Mouse (Mus musculus): ENCODE data around the gene Iqgap1.

The Iqgap1 gene

DNA sequence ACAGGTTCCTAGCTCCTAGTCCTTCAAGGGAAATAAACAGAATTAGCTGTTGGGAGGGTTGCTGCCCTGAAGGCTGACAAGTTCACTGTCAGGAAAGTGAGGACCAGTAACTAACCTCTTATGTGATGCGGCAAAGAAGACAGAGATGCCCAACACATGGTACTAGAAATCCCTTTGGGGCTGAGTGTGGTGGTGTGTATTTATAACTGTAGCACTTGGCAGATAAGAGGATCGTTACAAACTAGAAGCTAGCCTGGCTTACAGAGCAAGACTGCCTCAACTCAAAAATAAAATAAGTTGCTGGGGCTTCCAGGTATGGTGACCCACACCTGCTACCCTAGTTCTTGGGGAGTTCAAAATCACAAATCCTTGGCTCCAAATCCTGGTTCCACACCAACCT lies 23.5 kb upstream of the Iqgap1 start:
- ChIA-PET POLR2A (interaction anchor here (1.0 to 9.1 kb wide), 22 partner anchors 8 to 119 kb away, joined by 3 to 242 read pairs (median 6); partner anchors contain the start of genes Iqgap1 (in 2 of the 4), Sec11a (in 1 of the 4) and Zscan2 (in 1 of the 4)), CTCF (interaction anchor here (0.6 to 3.2 kb wide), 16 partner anchors 8 to 151 kb away, joined by 3 to 17 read pairs (median 5); no protein-coding TSS in a partner anchor)

DNA sequence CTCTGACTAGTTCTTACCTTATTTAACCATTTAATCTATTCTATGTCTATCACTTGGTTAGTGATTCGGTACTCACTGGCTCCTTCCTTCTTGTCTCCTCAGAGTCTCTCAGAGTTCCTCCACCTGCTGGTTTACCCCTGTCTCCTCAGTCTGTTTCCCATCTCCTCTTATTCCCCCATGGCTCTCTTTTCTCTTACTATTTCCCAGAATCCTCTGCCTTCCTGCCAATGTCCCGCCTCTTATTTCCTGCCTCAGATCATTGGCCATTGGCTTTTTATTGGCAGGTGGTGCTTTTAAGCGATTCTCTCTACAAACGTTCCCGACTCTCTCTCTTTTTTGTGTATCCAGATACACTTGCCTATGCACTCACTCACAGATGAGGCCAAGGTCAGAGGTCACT lies 20.9 kb upstream of the Iqgap1 start:
- ChIA-PET CTCF (interaction anchor here in 3 of 4 experiments (0.7 to 1.9 kb wide), 9 partner anchors 10 to 460 kb away, joined by 3 to 7 read pairs (median 5); partner anchors contain the start of gene Zscan2 (in 1 of the 3)), POLR2A (interaction anchor here (0.5 to 9.1 kb wide), 64 partner anchors 8 to 716 kb away, joined by 3 to 242 read pairs (median 6); partner anchors contain the start of genes Zscan2 (in 3 of the 4), Iqgap1 (in 2 of the 4), Blm (in 1 of the 4) and Crtc3 (in 1 of the 4))

DNA sequence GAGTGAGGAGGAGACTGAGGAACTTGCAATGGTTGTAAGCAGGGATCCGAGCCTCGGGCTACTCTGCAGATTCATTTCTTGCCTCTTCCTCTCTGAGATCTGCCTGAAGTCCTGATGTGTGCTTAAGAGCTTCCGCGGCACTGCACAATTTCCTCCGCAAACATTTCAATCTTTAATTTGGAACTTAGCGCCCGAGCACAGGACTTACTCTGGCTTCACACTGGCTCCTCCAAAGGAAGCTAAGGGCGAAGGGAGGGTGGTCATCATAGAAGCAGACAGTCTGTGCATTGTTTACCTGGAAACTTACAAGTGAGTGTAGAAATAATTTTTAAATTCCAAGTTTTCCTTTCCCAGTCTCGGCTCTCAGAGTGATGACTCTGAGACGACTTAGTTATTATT lies 20.5 kb upstream of the Iqgap1 start:
- ChIA-PET CTCF (interaction anchor here in 3 of 4 experiments (1.2 to 1.9 kb wide), 8 partner anchors 11 to 116 kb away, joined by 3 to 9 read pairs (median 6); partner anchors contain the start of gene Zscan2 (in 1 of the 3)), POLR2A (interaction anchor here (0.5 to 9.1 kb wide), 86 partner anchors 8 to 716 kb away, joined by 3 to 242 read pairs (median 6); partner anchors contain the start of genes Iqgap1 (in 3 of the 4), Zscan2 (in 3 of the 4), Crtc3 (in 2 of the 4) and Blm (in 1 of the 4))

DNA sequence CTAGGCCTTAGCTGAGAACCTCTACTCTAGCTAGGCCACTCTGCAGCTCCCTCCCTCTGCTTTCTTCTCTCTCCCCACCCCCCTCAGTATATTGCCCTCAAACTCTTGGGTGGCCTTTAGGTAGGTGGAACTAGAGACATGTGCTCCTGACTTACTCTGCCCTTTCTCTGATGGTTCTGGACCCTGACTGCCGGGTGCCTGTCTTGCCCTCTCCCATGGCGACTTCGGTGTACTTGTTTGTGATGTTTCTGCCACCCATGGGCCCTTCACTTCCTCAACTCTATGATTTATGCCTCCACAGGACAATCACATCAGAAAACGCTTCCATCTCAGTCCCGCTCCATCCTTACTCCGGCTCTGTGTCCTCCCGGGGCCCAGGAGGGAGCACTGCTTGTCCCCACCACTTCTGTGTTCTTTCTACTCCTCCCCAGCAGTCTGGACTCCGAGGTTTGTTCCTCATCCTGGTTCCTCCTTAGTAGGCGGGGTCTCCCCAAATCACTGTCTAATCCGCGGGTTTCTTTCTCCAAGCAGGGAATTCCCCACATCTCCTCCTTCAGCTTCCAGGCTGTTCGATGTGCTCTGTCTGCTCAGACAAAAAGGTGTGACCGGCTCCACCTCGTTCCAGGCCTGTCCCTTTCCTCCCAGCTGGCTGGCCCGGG lies 20.0 kb upstream of the Iqgap1 start:
- ChIA-PET CTCF (interaction anchor here (0.6 to 1.9 kb wide), 13 partner anchors 11 to 658 kb away, joined by 3 to 9 read pairs (median 6); partner anchors contain the start of gene Zscan2 (in 1 of the 4)), POLR2A (interaction anchor here (0.6 to 9.1 kb wide), 127 partner anchors 9 to 1380 kb away, joined by 3 to 242 read pairs (median 5); partner anchors contain the start of genes Iqgap1 (in 4 of the 4), Zscan2 (in 3 of the 4), Blm (in 2 of the 4) and Crtc3 (in 2 of the 4))

DNA sequence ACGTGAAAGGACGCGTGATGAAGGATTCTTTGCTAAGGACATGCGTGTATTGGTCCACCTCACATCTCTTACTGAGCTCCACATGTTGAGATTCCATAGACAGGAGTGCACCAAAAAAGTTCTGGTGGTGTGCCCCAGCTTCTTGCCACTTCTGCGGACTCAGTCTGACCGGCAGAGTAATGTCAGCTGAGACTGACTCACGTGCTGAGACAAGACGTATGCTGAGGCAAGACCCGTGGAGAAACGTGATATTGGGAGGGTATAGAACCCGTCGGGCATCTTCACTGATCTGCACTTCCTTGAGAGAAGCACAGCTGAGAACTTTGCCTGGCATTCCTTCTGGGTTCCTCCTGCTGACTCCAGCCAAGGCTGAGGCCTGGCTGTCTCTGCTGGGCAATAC lies 18.9 kb upstream of the Iqgap1 start:
- POLR2A ChIA-PET, result interaction anchor here (0.5 to 9.1 kb wide), 124 partner anchors 9 to 820 kb away, joined by 3 to 242 read pairs (median 5); partner anchors contain the start of genes Iqgap1 (in 4 of the 4), Blm (in 2 of the 4), Sec11a (in 2 of the 4) and Wdr73 (in 2 of the 4)
- CTCF ChIA-PET, result interaction anchor here in 3 of 4 experiments (0.9 to 1.6 kb wide), 9 partner anchors 11 to 104 kb away, joined by 3 to 12 read pairs (median 4); no protein-coding TSS in a partner anchor

DNA sequence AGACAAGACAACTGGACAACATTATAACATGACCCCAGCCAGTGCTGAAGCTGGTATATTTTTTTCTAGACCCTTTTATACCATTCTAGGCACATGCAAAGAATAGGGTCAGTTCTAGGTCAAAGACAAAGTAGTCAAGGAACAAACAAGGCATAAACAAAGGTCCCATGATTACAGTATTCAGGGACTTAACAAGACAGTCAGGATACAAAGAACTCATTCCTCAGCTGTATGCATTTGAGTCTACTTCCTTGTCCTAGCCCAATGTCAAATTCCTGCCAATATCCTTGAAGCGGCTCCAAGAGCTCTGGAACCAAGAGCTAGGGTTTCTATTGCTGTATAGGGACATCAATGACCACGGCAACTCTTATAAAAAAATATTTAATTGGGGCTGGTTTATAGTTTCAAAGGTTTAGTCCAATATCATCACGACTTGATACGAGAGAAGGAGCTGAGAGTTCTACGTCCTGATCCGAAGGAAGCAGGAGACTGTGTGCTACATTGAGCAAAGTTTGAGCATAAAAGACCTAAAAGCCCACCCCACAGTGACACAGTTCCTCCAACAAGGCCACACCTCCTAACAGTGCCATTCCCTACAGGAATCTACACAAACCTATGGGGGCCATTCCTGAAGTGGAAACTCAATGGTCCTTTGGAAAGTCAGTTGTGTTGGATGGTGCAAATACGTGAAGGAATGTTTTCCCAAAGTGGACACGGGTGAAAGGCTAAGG lies 18.3 kb upstream of the Iqgap1 start:
- CTCF ChIA-PET, result interaction anchor here in 3 of 4 experiments (0.6 to 1.6 kb wide), 11 partner anchors 10 to 103 kb away, joined by 3 to 12 read pairs (median 4); no protein-coding TSS in a partner anchor
- POLR2A ChIA-PET, result interaction anchor here (0.5 to 9.1 kb wide), 120 partner anchors 8 to 829 kb away, joined by 3 to 242 read pairs (median 5); partner anchors contain the start of genes Iqgap1 (in 4 of the 4), Sec11a (in 2 of the 4), Zfp710 (in 2 of the 4) and Zscan2 (in 2 of the 4)

DNA sequence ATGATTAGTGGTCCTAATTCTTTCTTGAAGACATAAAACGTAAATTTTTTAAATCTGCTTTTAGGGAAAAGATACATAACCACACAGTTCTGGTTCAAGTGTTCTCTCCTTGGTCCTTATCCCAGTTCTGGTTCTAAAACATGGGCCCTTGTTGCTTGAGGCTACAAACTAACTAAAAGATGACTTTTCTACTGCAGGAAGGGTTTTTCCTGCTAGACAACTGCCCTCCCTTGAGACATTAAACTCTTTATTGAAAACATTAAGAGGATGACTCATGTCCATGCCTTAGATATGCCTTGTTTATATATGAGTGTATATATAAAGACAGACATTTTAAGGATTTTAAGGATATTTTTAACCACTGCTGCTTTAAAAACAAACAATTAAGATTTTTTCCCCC lies 17.4 kb upstream of the Iqgap1 start:
- ChIA-PET POLR2A (interaction anchor here (0.7 to 9.1 kb wide), 52 partner anchors 10 to 713 kb away, joined by 3 to 242 read pairs (median 10); partner anchors contain the start of genes Iqgap1 (in 2 of the 4), Zscan2 (in 2 of the 4) and Blm (in 1 of the 4)), CTCF (interaction anchor here in 2 of 4 experiments (0.6 to 1.6 kb wide), 3 partner anchors 10 kb away, joined by 4 to 12 read pairs (median 4); no protein-coding TSS in a partner anchor)

DNA sequence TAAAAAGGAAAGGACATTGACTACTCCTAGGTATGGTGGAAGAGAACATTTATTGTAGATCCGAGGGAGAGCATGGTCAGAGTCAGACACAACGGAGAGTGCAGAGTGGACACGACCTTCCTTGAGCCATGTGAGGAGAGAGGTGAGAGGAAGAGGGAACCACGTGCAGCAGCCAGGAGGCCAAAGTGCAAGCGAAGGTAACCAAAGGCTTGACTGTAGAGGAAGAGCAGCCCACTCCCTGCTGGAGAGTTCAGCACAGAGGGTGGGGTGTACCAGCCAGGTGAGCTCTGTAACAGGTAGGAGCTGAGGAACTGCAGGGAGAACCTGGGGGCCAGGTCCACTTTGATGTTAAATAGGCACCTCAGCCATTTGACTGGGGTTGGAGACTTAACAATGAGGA lies 16.4 kb upstream of the Iqgap1 start:
- CTCF ChIA-PET, result no interaction called here
- POLR2A ChIA-PET, result interaction anchor here in 2 of 4 experiments (0.5 to 1.2 kb wide), 4 partner anchors 8 to 96 kb away, joined by 3 to 6 read pairs (median 4); no protein-coding TSS in a partner anchor

DNA sequence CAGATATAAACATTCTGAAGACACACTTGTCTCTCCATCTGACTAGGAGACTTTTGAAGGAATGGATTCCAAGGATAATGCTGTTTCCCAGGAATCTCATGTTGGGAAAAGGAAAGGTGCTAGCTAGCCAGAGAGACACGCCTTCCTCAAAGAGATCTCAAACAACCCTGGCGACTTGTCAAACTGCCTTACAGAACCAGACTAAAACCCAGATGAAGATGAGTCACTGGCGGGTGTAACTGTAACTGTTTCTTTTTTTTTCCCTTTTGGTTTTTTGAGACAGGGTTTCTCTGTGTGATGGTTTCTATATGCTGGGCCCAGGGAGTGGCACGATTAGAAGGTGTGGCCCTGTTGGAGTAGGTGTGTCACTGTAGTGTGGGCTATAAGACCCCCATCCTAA lies 15.2 kb upstream of the Iqgap1 start:
- ChIA-PET POLR2A (interaction anchor here in 2 of 4 experiments (0.6 to 1.9 kb wide), 9 partner anchors 9 to 305 kb away, joined by 3 to 6 read pairs (median 3); partner anchors contain the start of genes Blm (in 1 of the 2) and Iqgap1 (in 1 of the 2)), CTCF (no interaction called here)

DNA sequence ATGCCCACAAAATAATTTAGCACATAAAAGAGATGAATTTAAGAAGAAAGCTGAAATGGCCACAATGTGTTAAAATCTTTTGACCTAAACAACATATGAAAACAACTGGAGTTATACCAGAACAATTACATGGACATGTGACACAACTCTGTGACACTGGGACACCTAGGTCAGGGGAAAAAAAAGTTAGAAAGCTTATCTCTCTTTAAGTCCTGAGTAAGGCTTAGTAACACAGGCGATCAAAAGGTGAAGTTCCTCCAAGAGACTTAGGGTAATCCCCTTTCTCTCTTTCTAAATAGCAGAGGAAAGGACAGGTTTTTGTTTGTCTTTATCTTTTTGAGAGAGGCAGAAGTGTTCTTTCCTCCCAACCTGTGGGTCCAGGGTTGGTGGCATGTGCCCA lies 14.5 kb upstream of the Iqgap1 start:
- CTCF ChIA-PET, result no interaction called here
- POLR2A ChIA-PET, result interaction anchor here in 2 of 4 experiments (0.6 to 1.9 kb wide), 10 partner anchors 9 to 305 kb away, joined by 3 to 6 read pairs (median 3); partner anchors contain the start of genes Blm (in 1 of the 2) and Iqgap1 (in 1 of the 2)

DNA sequence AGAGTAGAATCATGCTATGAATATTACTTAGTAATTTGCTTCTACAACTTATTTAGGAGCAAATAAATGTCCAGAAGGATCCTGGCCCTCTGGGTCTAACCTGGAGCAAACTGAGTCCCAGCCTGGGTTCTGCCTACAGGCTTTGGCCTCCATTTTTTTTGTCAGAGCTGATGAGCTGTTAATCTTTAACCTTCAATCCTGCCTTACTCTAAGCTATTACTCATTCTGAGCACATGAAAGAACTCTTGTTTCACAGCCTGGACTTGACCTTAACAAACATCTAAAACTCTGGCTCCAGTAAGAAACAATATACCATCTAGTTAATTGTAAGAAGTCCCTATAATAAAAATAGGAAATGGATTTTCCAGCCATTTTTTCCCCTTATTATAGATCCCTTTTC lies 14.0 kb upstream of the Iqgap1 start:
- POLR2A ChIA-PET, result interaction anchor here in 2 of 4 experiments (0.6 to 3.5 kb wide), 9 partner anchors 9 to 304 kb away, joined by 3 to 16 read pairs (median 3); partner anchors contain the start of genes Blm (in 1 of the 2) and Iqgap1 (in 1 of the 2)
- CTCF ChIA-PET, result no interaction called here

DNA sequence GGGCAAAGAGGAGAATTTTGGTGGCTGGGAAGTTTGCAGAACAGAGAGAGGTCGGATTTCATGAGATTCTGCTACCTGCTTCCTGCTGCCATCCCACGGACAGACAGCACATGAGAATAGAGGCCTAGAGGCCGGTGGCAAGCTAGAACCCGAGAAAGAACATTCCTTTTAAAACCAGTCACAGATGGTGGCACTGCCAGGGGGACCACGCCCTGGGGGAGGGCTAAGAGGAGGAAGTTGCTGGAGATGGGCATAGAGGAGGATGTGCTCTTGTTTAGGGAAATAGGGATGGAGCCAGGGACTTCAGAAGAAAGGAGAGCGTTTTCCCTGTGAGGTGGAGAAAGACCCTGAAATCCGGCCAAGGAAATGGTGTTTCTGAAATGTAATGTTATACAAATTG lies 12.5 kb upstream of the Iqgap1 start:
- ChIA-PET POLR2A (interaction anchor here in 3 of 4 experiments (0.6 to 3.5 kb wide), 12 partner anchors 8 to 493 kb away, joined by 3 to 16 read pairs (median 4); partner anchors contain the start of gene Iqgap1 (in 1 of the 3)), CTCF (interaction anchor here in 2 of 4 experiments (0.6 to 0.9 kb wide), 3 partner anchors 10 to 125 kb away, joined by 3 to 4 read pairs (median 3); no protein-coding TSS in a partner anchor)

DNA sequence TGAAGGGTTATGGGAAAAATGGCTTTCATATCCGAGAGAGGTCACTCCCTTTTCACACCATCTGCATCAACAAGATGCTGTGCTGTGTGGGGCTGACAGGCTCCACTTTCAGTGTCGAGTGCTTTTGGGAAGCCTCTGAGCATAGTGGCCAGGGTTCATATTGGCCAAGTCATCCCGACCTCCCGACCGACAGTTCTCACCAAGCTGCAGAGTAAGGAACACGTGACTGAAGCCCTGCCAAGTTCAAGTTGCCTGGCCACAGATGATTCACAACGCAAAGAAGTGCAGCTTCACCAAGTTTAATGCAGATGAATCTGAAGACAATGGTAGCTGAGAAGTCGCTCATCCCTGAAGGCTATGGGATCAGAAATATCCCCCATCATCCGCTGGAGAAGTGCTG lies 12.0 kb upstream of the Iqgap1 start:
- ChIA-PET CTCF (interaction anchor here in 1 of 4 experiments (0.9 kb wide), 1 partner anchor 97 kb away, joined by 3 read pairs; no protein-coding TSS in a partner anchor), POLR2A (interaction anchor here in 3 of 4 experiments (0.7 to 3.5 kb wide), 16 partner anchors 8 to 288 kb away, joined by 3 to 16 read pairs (median 4); partner anchors contain the start of gene Iqgap1 (in 1 of the 3))

DNA sequence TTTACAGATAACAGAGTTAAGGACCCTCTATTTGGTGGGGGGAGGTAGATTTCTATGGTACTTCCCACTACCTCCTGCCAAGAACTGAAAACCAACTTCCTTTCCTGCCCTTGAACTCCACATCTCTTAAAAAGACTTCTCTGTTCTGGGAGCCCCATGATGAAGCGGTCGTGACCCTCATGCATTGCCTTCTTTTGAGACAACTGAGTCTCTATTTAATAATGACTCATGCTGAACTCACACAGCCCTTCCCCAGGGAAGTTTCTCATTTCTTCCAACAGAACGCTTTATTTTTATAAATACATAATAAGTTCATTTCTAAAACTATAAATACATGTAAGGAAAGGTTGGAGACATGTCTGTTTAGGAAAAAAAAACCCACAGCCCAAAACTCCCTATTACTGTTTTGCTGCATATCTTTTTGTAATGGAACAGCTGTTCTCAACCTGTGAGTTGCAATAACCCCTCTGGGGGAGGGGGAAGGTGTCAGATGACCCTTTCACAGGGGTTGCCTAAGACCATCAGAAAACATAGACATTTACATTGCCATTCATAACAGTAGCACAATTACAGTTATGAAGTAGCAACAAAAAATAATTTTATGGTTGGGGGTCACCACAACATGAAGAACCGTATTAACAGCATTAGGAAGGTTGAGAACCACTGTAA lies 10.3 kb upstream of the Iqgap1 start:
- ChIA-PET CTCF (no interaction called here), POLR2A (interaction anchor here in 3 of 4 experiments (0.5 to 3.5 kb wide), 13 partner anchors 7 to 355 kb away, joined by 3 to 16 read pairs (median 4); partner anchors contain the start of gene Iqgap1 (in 1 of the 3))

DNA sequence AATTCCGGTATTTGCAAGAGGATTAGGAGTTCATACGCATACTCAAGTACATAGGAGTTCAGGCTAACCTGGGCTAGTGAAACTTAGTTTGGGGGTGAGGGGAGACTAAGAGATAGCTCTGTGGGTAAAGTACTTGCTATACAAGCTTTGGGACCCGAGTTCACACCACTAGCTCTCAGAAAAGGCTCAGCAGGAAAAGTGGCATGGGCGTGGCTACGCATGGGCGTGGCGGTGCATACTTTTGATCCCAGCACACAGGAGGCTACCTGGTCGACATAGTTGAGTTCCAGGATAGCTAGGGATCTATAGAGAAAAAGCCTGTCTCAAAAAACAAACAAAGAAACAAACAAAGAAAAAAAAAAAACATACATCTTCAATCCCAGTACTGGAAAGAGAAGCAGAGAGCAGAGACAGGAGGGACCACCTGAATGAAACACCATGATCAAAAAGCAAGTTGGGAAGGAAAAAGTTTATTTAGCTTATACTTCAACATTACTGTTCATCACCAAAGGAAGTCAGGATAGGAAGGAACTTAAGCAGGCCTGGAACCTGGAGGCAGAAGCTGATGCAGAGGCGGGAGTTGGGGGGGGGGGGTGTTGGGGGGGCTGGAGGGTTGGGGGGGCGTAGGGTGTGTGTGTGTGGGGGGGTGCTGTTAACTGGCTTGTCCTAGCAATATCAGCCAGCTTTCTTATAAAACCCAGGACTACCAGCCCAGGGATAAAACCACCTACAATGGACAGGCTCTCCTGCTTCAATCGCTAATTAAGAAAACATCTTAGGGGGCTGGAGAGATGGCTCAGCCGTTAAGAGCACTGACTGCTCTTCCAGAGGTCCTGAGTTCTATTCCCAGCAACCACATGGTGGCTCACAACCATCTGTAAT lies 8.1 kb upstream of the Iqgap1 start:
- CTCF ChIA-PET, result interaction anchor here (0.6 to 2.0 kb wide), 14 partner anchors 10 to 410 kb away, joined by 3 to 12 read pairs (median 4); partner anchors contain the start of gene Zscan2 (in 1 of the 4)
- POLR2A ChIA-PET, result interaction anchor here (0.5 to 10.0 kb wide), 68 partner anchors 8 to 704 kb away, joined by 3 to 242 read pairs (median 4); partner anchors contain the start of genes Blm (in 2 of the 4), Iqgap1 (in 2 of the 4), Crtc3 (in 1 of the 4) and Nmb (in 1 of the 4)
